Mouse (Mus musculus) heart, embryonic 11.5 days (tissue): ENCODE results near the gene Ppp1r15b. TPM values are rescaled to one million over a fixed set of nuclear protein-coding genes. Genes with fewer than 3 reads are reported as not detected.

Experiments
- ATAC-seq: fragments of 200-750 bp; cut with Nextera tagmentation; replicated peaks from 2 replicates; pipeline ENCODE4 v1.8.0; 2017; ENCODE audit warnings: moderate library complexity; ENCODE audit not compliant: insufficient number of reproducible peaks, low FRiP score, low TSS enrichment
- H3K27ac ChIP-seq: fragments of 300-500 bp; sonication (generic); 2 replicates; pipeline ENCODE4 v1.5.1; 2014; ENCODE audit warnings: mild to moderate bottlenecking, low read depth, low read length
- H3K27me3 ChIP-seq: fragments of 300-500 bp; sonication (generic); 2 replicates; pipeline ENCODE4 v1.6.1; 2014; ENCODE audit warnings: mild to moderate bottlenecking, low read length, mixed read lengths; ENCODE audit not compliant: control insufficient read depth, insufficient read depth
- H3K36me3 ChIP-seq: fragments of 300-500 bp; sonication (generic); 2 replicates; pipeline ENCODE4 v1.6.1; 2014; ENCODE audit warnings: mild to moderate bottlenecking, low read length, moderate library complexity, mixed read lengths; ENCODE audit not compliant: control insufficient read depth, insufficient read depth
- H3K4me1 ChIP-seq: fragments of 300-500 bp; sonication (generic); 2 replicates; pipeline ENCODE4 v1.6.1; 2014; ENCODE audit warnings: low read length; ENCODE audit not compliant: control insufficient read depth, insufficient read depth
- H3K4me2 ChIP-seq: fragments of 300-500 bp; sonication (generic); 2 replicates; pipeline ENCODE4 v1.6.1; 2014; ENCODE audit warnings: mild to moderate bottlenecking, moderate library complexity
- H3K4me3 ChIP-seq: fragments of 300-500 bp; sonication (generic); 2 replicates; pipeline ENCODE4 v1.5.1; 2014; ENCODE audit warnings: low read depth, low read length
- H3K9ac ChIP-seq: fragments of 300-500 bp; sonication (generic); 2 replicates; pipeline ENCODE4 v1.6.1; 2014; ENCODE audit warnings: mild to moderate bottlenecking, low read depth, low read length, moderate library complexity
- H3K9me3 ChIP-seq: fragments of 300-500 bp; sonication (generic); replicated peaks from 2 replicates; pipeline ENCODE4 v1.6.1; 2016; ENCODE audit warnings: low read length; ENCODE audit not compliant: control insufficient read depth
- WGBS: fragments of 180-500 bp; shearing (Covaris S2); extraction: QIAGEN DNeasy Blood & Tissue Kit; methylation state at CpG from one replicate; pipeline ENCODE4 v1.1.7; 2014; ENCODE audit not compliant: insufficient replicate concordance; 5-methylcytosine and 5-hydroxymethylcytosine counted together
- polyA plus RNA-seq: library from polyadenylated mRNA; unstranded; fragments of >200 nt; fragmentation: Nextera tagmentation; extraction: Ambion mirVana; gene quantifications from 2 replicates; pipeline ENCODE4 v1.2.1, GENCODE M21; 2014

Gene Ppp1r15b
- polyA plus RNA-seq, 1 experiment from 2014 or later, result 33.6 TPM

- Histone ChIP-seq H3K27me3 (no peaks in the 10 kb centered on the region), H3K36me3 (peaks cover 17% of the 10 kb centered on the region)
- 82% methylated on average over 10 of the region's 10 CpGs for WGBS
Measured at GRCm38 (mm10) chr1:133088196-133088595, 42.7 kb upstream of the Ppp1r15b start.

GRCm38 (mm10) chr1:133089415-133089814 is 41.5 kb upstream of the Ppp1r15b start:
- 74% methylated on average over 4 of the region's 4 CpGs for WGBS
- peaks cover 18% of the 10 kb centered on the region for H3K36me3 ChIP-seq

More at GRCm38 (mm10) chr1:133088196-133088595, 42.7 kb upstream of the Ppp1r15b start:
- Histone ChIP-seq H3K27ac (no peak overlapping the region), H3K4me3 (no peak overlapping the region), H3K9me3 (no peaks in the 10 kb centered on the region), H3K4me2 (no peak overlapping the region), H3K9ac (no peak overlapping the region), H3K4me1 (peaks cover 15% of the 10 kb centered on the region)
- ATAC-seq, result no peak

GRCm38 (mm10) chr1:133090641-133091040 is 40.3 kb upstream of the Ppp1r15b start:
- WGBS, result 75% methylated on average over 6 of the region's 6 CpGs
- ATAC-seq, result no peak
- no peak overlapping the region for H3K9ac ChIP-seq
- no peaks in the 10 kb centered on the region for H3K27me3 ChIP-seq
- no peaks in the 10 kb centered on the region for H3K9me3 ChIP-seq
- H3K4me1 ChIP-seq, result no peaks in the 10 kb centered on the region
- H3K36me3 ChIP-seq, result peaks cover 20% of the 10 kb centered on the region
- H3K4me3 ChIP-seq, result no peak overlapping the region
- H3K4me2 ChIP-seq, result no peak overlapping the region
- H3K27ac ChIP-seq, result no peak overlapping the region

More at GRCm38 (mm10) chr1:133089415-133089814, 41.5 kb upstream of the Ppp1r15b start:
- Histone ChIP-seq H3K27ac (no peak overlapping the region), H3K4me3 (no peak overlapping the region), H3K27me3 (no peaks in the 10 kb centered on the region), H3K4me1 (peaks cover 5% of the 10 kb centered on the region), H3K4me2 (no peak overlapping the region), H3K9ac (no peak overlapping the region), H3K9me3 (no peaks in the 10 kb centered on the region)
- no peak for ATAC-seq

GRCm38 (mm10) chr1:133091483-133091882 is 39.5 kb upstream of the Ppp1r15b start:
- Histone ChIP-seq H3K36me3 (peaks cover 20% of the 10 kb centered on the region), H3K4me3 (no peak overlapping the region), H3K9ac (no peak overlapping the region), H3K4me2 (no peak overlapping the region), H3K27me3 (no peaks in the 10 kb centered on the region), H3K9me3 (no peaks in the 10 kb centered on the region), H3K27ac (no peak overlapping the region), H3K4me1 (no peaks in the 10 kb centered on the region)
- ATAC-seq, result no peak
- WGBS, result 80% methylated on average over 8 of the region's 8 CpGs

GRCm38 (mm10) chr1:133093719-133094118 is 37.2 kb upstream of the Ppp1r15b start:
- Histone ChIP-seq H3K27me3 (no peaks in the 10 kb centered on the region), H3K27ac (no peak overlapping the region), H3K4me2 (no peak overlapping the region), H3K9me3 (no peaks in the 10 kb centered on the region), H3K36me3 (peaks cover 22% of the 10 kb centered on the region), H3K9ac (no peak overlapping the region), H3K4me3 (no peak overlapping the region), H3K4me1 (no peaks in the 10 kb centered on the region)
- ATAC-seq, result no peak
- WGBS, result 92% methylated on average over 7 of the region's 7 CpGs

DNA sequence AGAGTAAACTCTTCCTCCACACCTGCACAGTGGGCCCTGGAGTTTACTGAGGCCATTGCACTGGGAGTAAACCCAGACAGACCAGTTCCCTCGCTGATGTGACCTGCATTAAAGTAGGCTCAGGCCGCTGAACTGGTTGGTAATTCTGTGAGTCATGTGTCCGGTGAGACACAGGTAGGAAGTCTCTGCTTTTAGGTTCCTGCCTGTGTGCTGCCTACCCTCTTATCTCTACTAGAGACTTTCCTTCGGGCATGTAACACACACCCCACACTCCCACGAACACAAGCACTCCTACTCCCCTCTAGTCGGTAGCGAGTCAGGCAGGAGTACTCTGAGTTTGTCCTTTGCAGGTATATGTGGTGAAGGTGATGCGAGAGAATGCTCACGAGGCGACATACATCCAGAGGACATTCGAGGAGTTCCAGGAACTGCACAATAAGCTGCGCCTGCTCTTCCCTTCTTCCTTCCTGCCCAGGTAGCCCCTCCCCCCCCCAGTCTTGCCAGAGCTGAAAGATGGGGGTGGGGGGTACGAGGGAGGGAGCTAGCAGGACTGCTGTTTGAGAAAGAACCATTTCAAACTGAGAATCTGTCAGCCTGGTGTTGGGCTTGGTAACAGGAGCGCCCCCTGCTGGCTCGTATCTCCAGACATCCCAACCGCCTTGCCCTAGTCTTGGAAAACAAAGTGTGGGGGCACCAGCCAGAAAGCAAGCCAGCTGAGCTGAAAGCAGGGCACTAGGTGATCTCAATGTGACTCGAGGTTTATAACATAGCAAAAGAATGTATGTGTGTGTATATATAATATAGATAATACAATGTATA is 29.8 kb upstream of the Ppp1r15b start:
- ATAC-seq, result no peak

DNA sequence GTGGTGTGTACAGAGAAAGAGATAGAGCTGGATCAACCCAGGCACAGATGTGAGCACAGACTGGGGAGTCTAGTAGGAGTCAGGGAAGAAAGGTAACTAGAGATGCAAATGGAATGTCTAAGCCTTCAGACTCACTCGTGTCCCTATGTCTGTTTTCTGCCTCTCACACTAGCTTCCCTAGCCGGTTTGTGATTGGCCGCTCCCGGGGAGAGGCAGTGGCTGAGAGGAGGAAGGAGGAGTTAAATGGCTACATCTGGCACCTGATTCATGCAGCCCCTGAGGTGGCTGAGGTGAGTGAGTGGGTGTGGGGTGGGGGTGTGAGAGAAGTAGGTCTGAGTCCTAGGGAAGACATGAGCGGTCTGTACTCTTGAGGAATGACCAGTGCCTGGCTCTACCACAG is 28.8 kb upstream of the Ppp1r15b start:
- H3K4me1 ChIP-seq, result no peaks in the 10 kb centered on the region
- H3K9ac ChIP-seq, result no peak overlapping the region
- no peaks in the 10 kb centered on the region for H3K27me3 ChIP-seq
- WGBS, result 87% methylated on average over 5 of the region's 5 CpGs
- H3K27ac ChIP-seq, result no peak overlapping the region
- ATAC-seq, result no peak
- peaks cover 18% of the 10 kb centered on the region for H3K36me3 ChIP-seq
- H3K4me3 ChIP-seq, result no peak overlapping the region
- H3K4me2 ChIP-seq, result no peak overlapping the region
- H3K9me3 ChIP-seq, result no peaks in the 10 kb centered on the region

More for the DNA sequence above, 29.8 kb upstream of the Ppp1r15b start:
- 36% methylated on average over 17 of the region's 17 CpGs for WGBS
- H3K4me1 ChIP-seq, result no peaks in the 10 kb centered on the region
- peaks cover 18% of the 10 kb centered on the region for H3K36me3 ChIP-seq
- no peak overlapping the region for H3K9ac ChIP-seq
- H3K4me3 ChIP-seq, result no peak overlapping the region
- no peaks in the 10 kb centered on the region for H3K9me3 ChIP-seq
- no peak overlapping the region for H3K27ac ChIP-seq
- H3K27me3 ChIP-seq, result no peaks in the 10 kb centered on the region
- no peak overlapping the region for H3K4me2 ChIP-seq

- no peak overlapping the region for H3K4me3 ChIP-seq
- H3K4me2 ChIP-seq, result no peak overlapping the region
- H3K9ac ChIP-seq, result no peak overlapping the region
- no peak for ATAC-seq
- H3K27ac ChIP-seq, result no peak overlapping the region
- 89% methylated on average over 7 of the region's 7 CpGs for WGBS
- no peaks in the 10 kb centered on the region for H3K27me3 ChIP-seq
- H3K36me3 ChIP-seq, result peaks cover 16% of the 10 kb centered on the region
- H3K4me1 ChIP-seq, result no peaks in the 10 kb centered on the region
- no peaks in the 10 kb centered on the region for H3K9me3 ChIP-seq
Measured at GRCm38 (mm10) chr1:133103315-133103714, 27.6 kb upstream of the Ppp1r15b start.

- Histone ChIP-seq H3K9me3 (no peaks in the 10 kb centered on the region), H3K4me3 (no peak overlapping the region), H3K27me3 (no peaks in the 10 kb centered on the region), H3K36me3 (peaks cover 16% of the 10 kb centered on the region), H3K4me1 (no peaks in the 10 kb centered on the region), H3K27ac (no peak overlapping the region), H3K9ac (no peak overlapping the region), H3K4me2 (no peak overlapping the region)
- no peak for ATAC-seq
- WGBS, result 85% methylated on average over 6 of the region's 6 CpGs
Measured at GRCm38 (mm10) chr1:133103871-133104270, 27.1 kb upstream of the Ppp1r15b start.
